Mouse (Mus musculus) activated CD4-positive, CD25-positive, alpha-beta regulatory T cell, adult 4 months (primary cell): ENCODE results near the gene E330009J07Rik. TPM values are rescaled to one million over a fixed set of nuclear protein-coding genes. Genes with fewer than 3 reads are reported as not detected.
A peak's percentile ranks its signal among the peaks of the same experiment; 100 is the strongest.

ENCODE experiments used
- ATAC-seq: one replicate; pipeline ENCODE4 v1.8.0; 2017
- polyA plus RNA-seq, 2 experiments: library from polyadenylated mRNA; unstranded; fragments of 100-300 nt; shearing (Covaris generic); gene quantifications; one replicate each; pipeline ENCODE4 v1.2.1; 2017

Gene E330009J07Rik
- polyA plus RNA-seq, 2 experiments from 2014 or later: 4.9 to 6.1 TPM

GRCm38 (mm10) chr6:40429521-40429931 is 6.4 kb downstream of the E330009J07Rik start:
- ATAC-seq: no peak

- ATAC-seq: no peak
Observed at GRCm38 (mm10) chr6:40428696-40429095, 7.2 kb downstream of the E330009J07Rik start.

- no peak for ATAC-seq
Observed at GRCm38 (mm10) chr6:40427441-40427840, 8.5 kb downstream of the E330009J07Rik start.

GRCm38 (mm10) chr6:40423774-40424173 is 12.2 kb downstream of the E330009J07Rik start:
- peak; percentile 86 for ATAC-seq

- ATAC-seq: no peak
Observed at GRCm38 (mm10) chr6:40423013-40423412, 12.9 kb downstream of the E330009J07Rik start.

- ATAC-seq: no peak
Observed at GRCm38 (mm10) chr6:40421099-40421498, 14.8 kb downstream of the E330009J07Rik start.

GRCm38 (mm10) chr6:40418386-40418785 is 17.5 kb downstream of the E330009J07Rik start:
- no peak for ATAC-seq

- ATAC-seq: no peak
Observed at GRCm38 (mm10) chr6:40415799-40416198, 20.1 kb downstream of the E330009J07Rik start.

- no peak for ATAC-seq
Observed at GRCm38 (mm10) chr6:40413565-40413964, 22.4 kb downstream of the E330009J07Rik start.

- no peak for ATAC-seq
Observed at GRCm38 (mm10) chr6:40413046-40413445, 22.9 kb downstream of the E330009J07Rik start.

GRCm38 (mm10) chr6:40411085-40411484 is 24.9 kb downstream of the E330009J07Rik start:
- no peak for ATAC-seq

- ATAC-seq: no peak
Observed at GRCm38 (mm10) chr6:40403640-40404285, 32.2 kb downstream of the E330009J07Rik start.

- ATAC-seq: no peak
Observed at GRCm38 (mm10) chr6:40402031-40402430, 33.9 kb downstream of the E330009J07Rik start.

- ATAC-seq: no peak
Observed at GRCm38 (mm10) chr6:40393213-40393612, 42.7 kb downstream of the E330009J07Rik start.

- no peak for ATAC-seq
Observed at GRCm38 (mm10) chr6:40390975-40391374, 45.0 kb downstream of the E330009J07Rik start.

- ATAC-seq: no peak
Observed at GRCm38 (mm10) chr6:40388660-40389059, 47.3 kb downstream of the E330009J07Rik start.

- peak; percentile 82 for ATAC-seq
Observed at GRCm38 (mm10) chr6:40385682-40386081, 50.3 kb downstream of the E330009J07Rik start.

- no peak for ATAC-seq
Observed at GRCm38 (mm10) chr6:40381908-40382307, 54.0 kb downstream of the E330009J07Rik start.

GRCm38 (mm10) chr6:40380181-40380580 is 55.8 kb downstream of the E330009J07Rik start:
- ATAC-seq: no peak

- ATAC-seq: no peak
Observed at GRCm38 (mm10) chr6:40371031-40371430, 64.9 kb downstream of the E330009J07Rik start.

GRCm38 (mm10) chr6:40353360-40353759 is 82.6 kb downstream of the E330009J07Rik start:
- ATAC-seq: no peak
